Mouse (Mus musculus): ENCODE results near the gene Mum1. TPM values are rescaled to one million over a fixed set of nuclear protein-coding genes. Genes with fewer than 3 reads are reported as not detected.

Mum1 gene
- polyA plus RNA-seq, 1 experiment from 2014 or later = 63.4 TPM

- TF ChIP-seq CTCF (IDR thresholded peaks at IDR 0.05; ENCODE audit: low read depth) = no peak
Measured at GRCm38 (mm10) chr10:80227166-80227539, 919 bp downstream of the Mum1 start.

GRCm38 (mm10) chr10:80227877-80228775 lies 1.9 kb downstream of the Mum1 start:
- H3K27me3 ChIP-seq (ENCODE audit: insufficient read depth, low read length) = no peaks in the 10 kb centered on the region
- H3K9me3 ChIP-seq (ENCODE audit: low read depth, low read length) = no peaks in the 10 kb centered on the region
- H3K4me2 ChIP-seq = peak overlapping the region; percentile 97
- 43% methylated on average over 15 of the region's 15 CpGs for WGBS
- H3K4me3 ChIP-seq (ENCODE audit: low read depth, low read length) = peak overlapping the region; percentile 88
- peaks cover 22% of the 10 kb centered on the region for H3K4me1 ChIP-seq (ENCODE audit: insufficient read depth)
- peak; percentile 60 for DNase-seq
- peak overlapping the region; percentile 91 for H3K27ac ChIP-seq (ENCODE audit: low read depth)
- no peak for ATAC-seq (ENCODE audit: insufficient read depth)
- peak overlapping the region; percentile 91 for H3K9ac ChIP-seq
- TF ChIP-seq CTCF (IDR thresholded peaks at IDR 0.05; ENCODE audit: low read depth) = no peak
- peaks cover 45% of the 10 kb centered on the region for H3K36me3 ChIP-seq (ENCODE audit: insufficient read depth)

More at GRCm38 (mm10) chr10:80227166-80227539, 919 bp downstream of the Mum1 start:
- Histone ChIP-seq H3K4me3 (ENCODE audit: low read depth, low read length) (peak overlapping the region; percentile 88), H3K27ac (ENCODE audit: low read depth) (peak overlapping the region; percentile 91), H3K4me2 (peak overlapping the region; percentile 97), H3K4me1 (ENCODE audit: insufficient read depth) (peaks cover 22% of the 10 kb centered on the region), H3K27me3 (ENCODE audit: insufficient read depth, low read length) (no peaks in the 10 kb centered on the region), H3K36me3 (ENCODE audit: insufficient read depth) (peaks cover 35% of the 10 kb centered on the region), H3K9me3 (ENCODE audit: low read depth, low read length) (no peaks in the 10 kb centered on the region), H3K9ac (peak overlapping the region; percentile 91)
- ATAC-seq (ENCODE audit: insufficient read depth) (no peak), DNase-seq (peak; percentile 36)
- WGBS = 5% methylated on average over 10 of the region's 10 CpGs

GRCm38 (mm10) chr10:80236145-80236825 lies 10.1 kb downstream of the Mum1 start:
- no peak for DNase-seq
- Histone ChIP-seq H3K4me1 (ENCODE audit: insufficient read depth) (no peaks in the 10 kb centered on the region), H3K9ac (no peak overlapping the region), H3K27me3 (ENCODE audit: insufficient read depth, low read length) (no peaks in the 10 kb centered on the region), H3K27ac (ENCODE audit: low read depth) (no peak overlapping the region), H3K36me3 (ENCODE audit: insufficient read depth) (peaks cover 100% of the 10 kb centered on the region), H3K4me2 (no peak overlapping the region), H3K4me3 (ENCODE audit: low read depth, low read length) (no peak overlapping the region), H3K9me3 (ENCODE audit: low read depth, low read length) (no peaks in the 10 kb centered on the region)
- TF ChIP-seq CTCF (IDR thresholded peaks at IDR 0.05; ENCODE audit: low read depth) = no peak
- no peak for ATAC-seq (ENCODE audit: insufficient read depth)
- WGBS = 95% methylated on average over 13 of the region's 13 CpGs

GRCm38 (mm10) chr10:80237020-80237419 lies 10.8 kb downstream of the Mum1 start:
- Histone ChIP-seq H3K4me2 (no peak overlapping the region), H3K9me3 (ENCODE audit: low read depth, low read length) (no peaks in the 10 kb centered on the region), H3K36me3 (ENCODE audit: insufficient read depth) (peaks cover 100% of the 10 kb centered on the region), H3K4me1 (ENCODE audit: insufficient read depth) (no peaks in the 10 kb centered on the region), H3K9ac (no peak overlapping the region), H3K27me3 (ENCODE audit: insufficient read depth, low read length) (no peaks in the 10 kb centered on the region), H3K27ac (ENCODE audit: low read depth) (no peak overlapping the region), H3K4me3 (ENCODE audit: low read depth, low read length) (no peak overlapping the region)
- no peak for DNase-seq
- WGBS = 78% methylated on average over 4 of the region's 4 CpGs
- TF ChIP-seq CTCF (IDR thresholded peaks at IDR 0.05; ENCODE audit: low read depth) = no peak
- ATAC-seq (ENCODE audit: insufficient read depth) = no peak

GRCm38 (mm10) chr10:80238306-80238705 lies 12.1 kb downstream of the Mum1 start:
- H3K4me1 ChIP-seq (ENCODE audit: insufficient read depth) = no peaks in the 10 kb centered on the region
- H3K9me3 ChIP-seq (ENCODE audit: low read depth, low read length) = no peaks in the 10 kb centered on the region
- no peak for TF ChIP-seq CTCF (IDR thresholded peaks at IDR 0.05; ENCODE audit: low read depth)
- no peak overlapping the region for H3K4me2 ChIP-seq
- DNase-seq = no peak
- no peak overlapping the region for H3K27ac ChIP-seq (ENCODE audit: low read depth)
- H3K4me3 ChIP-seq (ENCODE audit: low read depth, low read length) = no peak overlapping the region
- H3K36me3 ChIP-seq (ENCODE audit: insufficient read depth) = peaks cover 100% of the 10 kb centered on the region
- H3K9ac ChIP-seq = no peak overlapping the region
- no peak for ATAC-seq (ENCODE audit: insufficient read depth)
- H3K27me3 ChIP-seq (ENCODE audit: insufficient read depth, low read length) = no peaks in the 10 kb centered on the region
- WGBS = 83% methylated on average over 3 of the region's 3 CpGs

GRCm38 (mm10) chr10:80239791-80240190 lies 13.6 kb downstream of the Mum1 start:
- no peak for ATAC-seq (ENCODE audit: insufficient read depth)
- TF ChIP-seq CTCF (IDR thresholded peaks at IDR 0.05; ENCODE audit: low read depth) = no peak

GRCm38 (mm10) chr10:80242088-80242487 lies 15.9 kb downstream of the Mum1 start:
- Histone ChIP-seq H3K9ac (no peak overlapping the region), H3K27me3 (ENCODE audit: insufficient read depth, low read length) (no peaks in the 10 kb centered on the region), H3K27ac (ENCODE audit: low read depth) (no peak overlapping the region), H3K4me2 (no peak overlapping the region), H3K36me3 (ENCODE audit: insufficient read depth) (peaks cover 77% of the 10 kb centered on the region), H3K4me1 (ENCODE audit: insufficient read depth) (no peaks in the 10 kb centered on the region), H3K9me3 (ENCODE audit: low read depth, low read length) (no peaks in the 10 kb centered on the region), H3K4me3 (ENCODE audit: low read depth, low read length) (no peak overlapping the region)
- TF ChIP-seq CTCF (IDR thresholded peaks at IDR 0.05; ENCODE audit: low read depth) = no peak
- no peak for DNase-seq
- 60% methylated on average over 9 of the region's 9 CpGs for WGBS
- no peak for ATAC-seq (ENCODE audit: insufficient read depth)

More at GRCm38 (mm10) chr10:80239791-80240190, 13.6 kb downstream of the Mum1 start:
- no peak for DNase-seq
- Histone ChIP-seq H3K9ac (no peak overlapping the region), H3K27ac (ENCODE audit: low read depth) (no peak overlapping the region), H3K36me3 (ENCODE audit: insufficient read depth) (peaks cover 100% of the 10 kb centered on the region), H3K27me3 (ENCODE audit: insufficient read depth, low read length) (no peaks in the 10 kb centered on the region), H3K4me3 (ENCODE audit: low read depth, low read length) (no peak overlapping the region), H3K4me2 (no peak overlapping the region), H3K9me3 (ENCODE audit: low read depth, low read length) (no peaks in the 10 kb centered on the region), H3K4me1 (ENCODE audit: insufficient read depth) (no peaks in the 10 kb centered on the region)
- WGBS = 86% methylated on average over 6 of the region's 6 CpGs
